Mouse (Mus musculus): Measurements from ENCODE around the gene Clasrp. TPM values are rescaled to one million over a fixed set of nuclear protein-coding genes. Genes with fewer than 3 reads are reported as not detected.

The Clasrp gene
- total RNA-seq, 2 experiments from 2014 or later, result 8.7 to 10.4 TPM

- DNase-seq (ENCODE audit: low spot score), result no peak
These were observed 40.4 kb downstream of the Clasrp start for GRCm38 (mm10) chr7:19563884-19564283.

GRCm38 (mm10) chr7:19562643-19563410 lies 41.5 kb downstream of the Clasrp start, which contains the start of gene Ppp1r37:
TSS of gene Ppp1r37 (minus strand) at chr7:19563076.
- no peak for DNase-seq (ENCODE audit: low spot score)

GRCm38 (mm10) chr7:19561765-19562642 lies 42.3 kb downstream of the Clasrp start:
- DNase-seq (ENCODE audit: low spot score), result peak; percentile 89

- DNase-seq (ENCODE audit: low spot score), result no peak
These were observed 42.9 kb downstream of the Clasrp start for GRCm38 (mm10) chr7:19561431-19561764.

- no peak for DNase-seq (ENCODE audit: low spot score)
These were observed 43.6 kb downstream of the Clasrp start for GRCm38 (mm10) chr7:19560491-19561260.

- DNase-seq (ENCODE audit: low spot score), result no peak
These were observed 45.3 kb downstream of the Clasrp start for GRCm38 (mm10) chr7:19558965-19559364.

GRCm38 (mm10) chr7:19557982-19558900 lies 46.0 kb downstream of the Clasrp start:
- DNase-seq (ENCODE audit: low spot score), result peak; percentile 51

- peak; percentile 53 for DNase-seq (ENCODE audit: low spot score)
These were observed 47.2 kb downstream of the Clasrp start for GRCm38 (mm10) chr7:19557086-19557485.

GRCm38 (mm10) chr7:19554168-19554567 lies 50.1 kb downstream of the Clasrp start:
- DNase-seq (ENCODE audit: low spot score), result no peak

- DNase-seq (ENCODE audit: low spot score), result no peak
These were observed 51.8 kb downstream of the Clasrp start for GRCm38 (mm10) chr7:19552443-19552842.

- no peak for DNase-seq (ENCODE audit: low spot score)
These were observed 52.7 kb downstream of the Clasrp start for GRCm38 (mm10) chr7:19551634-19552033.

GRCm38 (mm10) chr7:19549394-19549793 lies 54.9 kb downstream of the Clasrp start:
- no peak for DNase-seq (ENCODE audit: low spot score)

GRCm38 (mm10) chr7:19547344-19547969 lies 56.8 kb downstream of the Clasrp start:
- no peak for DNase-seq (ENCODE audit: low spot score)

GRCm38 (mm10) chr7:19546007-19546406 lies 58.3 kb downstream of the Clasrp start:
- no peak for DNase-seq (ENCODE audit: low spot score)

GRCm38 (mm10) chr7:19543584-19543983 lies 60.7 kb downstream of the Clasrp start:
- DNase-seq (ENCODE audit: low spot score), result no peak

- no peak for DNase-seq (ENCODE audit: low spot score)
These were observed 62.1 kb downstream of the Clasrp start for GRCm38 (mm10) chr7:19542155-19542691.

GRCm38 (mm10) chr7:19541681-19542154 lies 62.6 kb downstream of the Clasrp start:
- no peak for DNase-seq (ENCODE audit: low spot score)

- peak; percentile 44 for DNase-seq (ENCODE audit: low spot score)
These were observed 63.3 kb downstream of the Clasrp start for GRCm38 (mm10) chr7:19540771-19541566.

- no peak for DNase-seq (ENCODE audit: low spot score)
These were observed 69.6 kb downstream of the Clasrp start for GRCm38 (mm10) chr7:19534676-19535075.

Measured in gastrocnemius, adult 18-20 months (tissue).